In genomic region chr6:139974668-139975067, GRCm38 (mm10) we compare ENCODE assay signal across 20 mouse cellular contexts.
A peak's percentile ranks its signal among the peaks of the same experiment; 100 is the strongest.
DNase-seq lines count a peak whose midpoint lies in the region; ATAC-seq and TF ChIP-seq lines count a peak whose summit lies in the region.
"Had no signal": no experiment of that assay in that cellular context is flagged by ENCODE, and none has a peak within 500 bp of the region (broad histone marks: within the 10 kb centered on the region; RNA-seq: fewer than 3 reads in every experiment).

No protein-coding gene starts in this region.

- no peak overlapping the region for H3K4me2 ChIP-seq in forebrain, postnatal 0 days (ENCODE audit: low read depth)
- H3K4me2 ChIP-seq in forebrain, embryonic 16.5 days (ENCODE audit: low read length), result no peak overlapping the region
- H3K4me2 ChIP-seq: embryonic facial prominence, embryonic 13.5 days; embryonic facial prominence, embryonic 15.5 days; forebrain, embryonic 12.5 days had no signal

- H3K9ac ChIP-seq in forebrain, postnatal 0 days, result no peak overlapping the region
- H3K9ac ChIP-seq in forebrain, embryonic 16.5 days (replicated peaks; ENCODE audit: low read depth, low read length), result no peak overlapping the region
- H3K9ac ChIP-seq: embryonic facial prominence, embryonic 13.5 days; embryonic facial prominence, embryonic 15.5 days; forebrain, embryonic 12.5 days had no signal

- peak; percentile 51 for DNase-seq in forebrain, postnatal 0 days
- DNase-seq in brain, adult 2 months (ENCODE audit: low read depth, low spot score), result peak; percentile 29
- peak; percentile 40 for DNase-seq in brain, embryonic 14.5 days (ENCODE audit: low read depth)
- no peak for DNase-seq in kidney, adult 11 months
- DNase-seq: adrenal gland, adult 2 months; adrenal gland, postnatal 10 days; adrenal gland, postnatal 25 days; cerebellum, adult 11 months; cerebellum, adult 18-20 months; cerebellum, adult 8-10 months; cerebellum, adult 9-11 months; cerebellum, postnatal 14 days; cerebellum, postnatal 36 days; embryo, embryonic 11 days had no signal

- H3K4me3 ChIP-seq in forebrain, postnatal 0 days (ENCODE audit: low read depth, low read length), result no peak overlapping the region
- no peak overlapping the region for H3K4me3 ChIP-seq in forebrain, embryonic 16.5 days (replicated peaks; ENCODE audit: low read length)
- H3K4me3 ChIP-seq: embryonic facial prominence, embryonic 13.5 days; embryonic facial prominence, embryonic 15.5 days; erythroblast, embryonic 14.5 days; forebrain, embryonic 10.5 days; forebrain, embryonic 12.5 days had no signal

- no peak for ATAC-seq in forebrain, postnatal 0 days
- no peak for ATAC-seq in forebrain, embryonic 16.5 days

- no peak for TF ChIP-seq CTCF in forebrain, postnatal 0 days (IDR thresholded peaks at IDR 0.05; ENCODE audit: low read depth)
- TF ChIP-seq CTCF in brain, embryonic 14.5 days (IDR thresholded peaks at IDR 0.05; ENCODE audit: borderline replicate concordance, extremely low read depth, insufficient read depth, insufficient read length), result no peak

- no peak for TF ChIP-seq POLR2A in brain, embryonic 14.5 days (IDR thresholded peaks at IDR 0.05; ENCODE audit: borderline replicate concordance, extremely low read depth, insufficient read depth, insufficient read length, poor library complexity, severe bottlenecking)

- no peaks in the 10 kb centered on the region for H3K9me3 ChIP-seq in forebrain, postnatal 0 days (ENCODE audit: low read length)
- H3K9me3 ChIP-seq in forebrain, embryonic 16.5 days (ENCODE audit: control insufficient read depth, low read length), result no peaks in the 10 kb centered on the region
- H3K9me3 ChIP-seq: embryonic facial prominence, embryonic 13.5 days; embryonic facial prominence, embryonic 15.5 days; forebrain, embryonic 10.5 days; forebrain, embryonic 12.5 days had no signal

- 64% methylated on average over 5 of the region's 5 CpGs for WGBS in forebrain, postnatal 0 days
- 78% methylated on average over 5 of the region's 5 CpGs for WGBS in forebrain, embryonic 16.5 days

- H3K36me3 ChIP-seq in forebrain, postnatal 0 days (ENCODE audit: insufficient read depth), result no peaks in the 10 kb centered on the region
- H3K36me3 ChIP-seq in forebrain, embryonic 16.5 days (ENCODE audit: control insufficient read depth, insufficient read depth), result no peaks in the 10 kb centered on the region
- H3K36me3 ChIP-seq: embryonic facial prominence, embryonic 13.5 days; embryonic facial prominence, embryonic 15.5 days; forebrain, embryonic 10.5 days; forebrain, embryonic 12.5 days had no signal

- H3K27ac ChIP-seq in forebrain, postnatal 0 days (ENCODE audit: low read depth, low read length), result no peak overlapping the region
- H3K27ac ChIP-seq in forebrain, embryonic 16.5 days (ENCODE audit: low read length), result no peak overlapping the region
- H3K27ac ChIP-seq: embryonic facial prominence, embryonic 13.5 days; embryonic facial prominence, embryonic 15.5 days; forebrain, embryonic 10.5 days; forebrain, embryonic 12.5 days had no signal

- no peaks in the 10 kb centered on the region for H3K27me3 ChIP-seq in forebrain, postnatal 0 days (ENCODE audit: insufficient read depth, low read length)
- no peaks in the 10 kb centered on the region for H3K27me3 ChIP-seq in forebrain, embryonic 16.5 days (replicated peaks; ENCODE audit: control insufficient read depth, insufficient read depth, low read length)
- H3K27me3 ChIP-seq: embryonic facial prominence, embryonic 13.5 days; embryonic facial prominence, embryonic 15.5 days; forebrain, embryonic 12.5 days had no signal

- H3K4me1 ChIP-seq in forebrain, postnatal 0 days (ENCODE audit: insufficient read depth), result no peaks in the 10 kb centered on the region
- no peaks in the 10 kb centered on the region for H3K4me1 ChIP-seq in forebrain, embryonic 16.5 days (replicated peaks; ENCODE audit: control insufficient read depth, insufficient read depth, low read length)
- H3K4me1 ChIP-seq: embryonic facial prominence, embryonic 13.5 days; embryonic facial prominence, embryonic 15.5 days; forebrain, embryonic 12.5 days had no signal
